Mouse (Mus musculus): ENCODE results near the gene Sphk1. TPM values are rescaled to one million over a fixed set of nuclear protein-coding genes. Genes with fewer than 3 reads are reported as not detected.
A peak's percentile ranks its signal among the peaks of the same experiment; 100 is the strongest.

Sphk1 gene
- total RNA-seq, 2 experiments from 2014 or later: 4.8 to 6.7 TPM

DNA sequence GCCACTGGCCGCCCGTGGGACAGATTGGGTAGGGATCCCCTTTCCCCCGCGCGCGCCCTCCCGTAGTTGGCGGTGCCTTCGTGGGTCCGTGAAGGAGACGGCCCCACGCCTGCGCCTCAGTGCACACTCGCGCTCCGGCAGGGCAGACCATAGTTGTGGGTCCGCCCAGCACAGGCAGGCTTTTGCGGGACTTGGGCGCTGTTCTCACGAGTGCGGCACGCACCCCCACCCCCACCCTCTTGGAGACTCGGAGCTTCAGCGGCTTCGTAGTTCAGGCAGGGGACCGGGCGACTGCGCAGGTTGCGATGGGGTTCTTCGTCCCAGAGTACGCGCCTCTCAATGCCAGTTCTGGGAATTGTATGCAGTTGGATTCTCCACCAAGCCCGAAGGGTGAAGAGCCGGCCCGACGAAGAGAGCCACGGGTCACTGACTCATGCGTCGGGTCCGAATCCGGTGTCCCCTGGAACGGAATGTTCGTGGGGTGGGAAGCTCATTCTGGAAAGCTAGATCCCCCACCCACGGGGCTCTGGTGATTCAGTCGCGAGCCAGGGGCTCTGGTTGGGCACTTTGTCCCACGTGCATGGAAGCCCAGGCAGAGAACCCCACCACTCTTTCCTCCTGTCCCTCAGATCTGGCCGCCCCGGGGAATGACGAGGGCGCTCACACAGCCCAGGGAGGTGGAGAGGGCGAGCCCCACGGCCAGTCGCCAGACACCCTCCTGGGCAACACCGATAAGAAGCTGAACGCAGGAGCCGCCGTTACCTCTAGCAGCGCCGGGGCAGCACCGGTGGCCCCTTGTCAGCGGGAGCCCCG lies 2.8 kb downstream of the Sphk1 start:
- DNase-seq: no peak
- intact Hi-C loops (cut with DNase I): loop anchor here (5.0 kb wide), 1 partner anchor 36 kb away; no protein-coding TSS in a partner anchor

DNA sequence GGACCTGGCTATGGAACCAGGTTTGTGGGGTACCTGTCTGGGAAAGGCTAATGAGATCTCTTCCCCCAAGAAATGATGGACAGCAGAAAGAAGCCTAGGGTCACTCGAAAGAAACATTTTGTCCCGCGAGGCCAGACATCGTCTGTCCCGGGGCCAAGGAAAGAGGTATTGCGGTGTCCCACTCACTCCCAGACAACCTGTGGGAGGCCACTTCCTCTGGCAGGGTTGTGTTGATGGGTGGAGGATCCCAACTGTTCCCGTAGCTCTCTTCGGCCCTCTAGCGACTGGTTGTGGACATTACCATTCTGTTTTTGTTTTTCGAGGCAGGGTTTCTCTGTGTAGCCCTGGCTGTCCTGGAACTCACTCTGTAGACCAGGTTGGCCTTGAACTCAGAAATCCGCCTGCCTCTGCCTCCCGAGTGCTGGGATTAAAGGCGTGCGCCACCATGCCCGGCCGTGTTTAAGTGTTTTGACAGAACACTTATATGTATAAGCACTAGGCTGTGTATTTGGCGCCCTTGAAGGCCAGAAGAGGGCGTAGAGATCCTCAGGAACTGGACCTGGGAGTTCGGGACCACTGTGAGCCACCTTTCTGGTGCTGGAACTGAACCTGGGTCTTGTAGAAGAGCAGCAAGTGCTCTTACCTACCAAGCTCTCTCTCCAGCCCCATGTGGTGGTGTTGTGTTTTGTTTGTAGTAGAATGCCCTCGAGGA lies 3.6 kb downstream of the Sphk1 start:
- intact Hi-C loops (cut with DNase I): loop anchor here (5.0 kb wide), 1 partner anchor 37 kb away; no protein-coding TSS in a partner anchor

GRCm38 (mm10) chr11:116536685-116537084 lies 6.0 kb downstream of the Sphk1 start:
- DNase-seq: no peak
- intact Hi-C loops (cut with DNase I): no loop called here

More for the DNA sequence above, 3.6 kb downstream of the Sphk1 start:
- DNase-seq: peak; percentile 72

DNA sequence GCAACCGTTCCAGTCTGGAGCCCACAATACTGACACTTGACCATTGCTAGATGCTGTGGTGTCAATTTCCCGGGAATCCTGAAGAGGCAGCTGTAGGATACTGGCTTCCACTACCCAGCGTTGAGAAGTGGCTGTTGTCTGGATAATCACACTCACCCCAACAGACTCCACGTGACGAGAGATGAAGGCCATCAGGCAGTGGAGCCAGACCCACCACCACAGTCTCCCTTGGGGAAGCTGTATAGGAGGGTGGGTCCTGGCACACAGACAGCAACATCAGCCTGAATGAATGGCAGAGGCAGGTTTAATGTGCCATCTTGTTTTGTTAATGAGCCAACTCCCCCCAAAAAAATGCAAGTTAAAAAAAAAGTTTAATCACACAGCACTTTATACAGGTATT lies 6.7 kb downstream of the Sphk1 start:
- intact Hi-C loops (cut with DNase I): no loop called here
- DNase-seq: no peak

- intact Hi-C loops (cut with DNase I): no loop called here
- DNase-seq: no peak
Observed at GRCm38 (mm10) chr11:116538142-116538735, 7.5 kb downstream of the Sphk1 start.

DNA sequence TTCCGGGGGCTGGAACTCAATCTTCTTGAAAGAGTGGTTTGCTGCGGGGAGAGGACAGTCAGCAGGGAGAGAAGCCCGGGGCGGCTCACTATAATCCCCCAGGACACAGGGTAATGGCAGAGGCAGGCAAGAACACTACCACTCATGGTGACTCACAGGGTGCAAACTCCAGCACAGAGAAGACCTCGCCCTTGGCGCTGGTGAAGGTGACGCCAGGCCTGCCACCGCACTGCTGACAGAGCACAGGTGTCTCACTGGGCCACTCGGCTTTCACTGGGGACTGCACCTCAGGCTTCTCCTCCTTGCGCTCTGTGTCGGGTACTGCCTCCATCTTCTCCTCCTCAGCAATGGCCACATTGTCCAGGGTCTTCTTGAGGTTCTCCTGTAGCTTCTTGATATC lies 10.5 kb downstream of the Sphk1 start:
- intact Hi-C loops (cut with DNase I): no loop called here
- DNase-seq: no peak

- intact Hi-C loops (cut with DNase I): no loop called here
Observed at GRCm38 (mm10) chr11:116543110-116543509, 12.4 kb downstream of the Sphk1 start.

GRCm38 (mm10) chr11:116547296-116548060 lies 16.8 kb downstream of the Sphk1 start:
- DNase-seq: peak; percentile 68
- intact Hi-C loops (cut with DNase I): loop anchor here (5.0 kb wide), 1 partner anchor 80 kb away; the partner anchor contains the start of gene Rhbdf2

More at GRCm38 (mm10) chr11:116543110-116543509, 12.4 kb downstream of the Sphk1 start:
- peak; percentile 48 for DNase-seq

- intact Hi-C loops (cut with DNase I): loop anchor here (5.0 kb wide), 1 partner anchor 79 kb away; the partner anchor contains the start of gene Rhbdf2
- DNase-seq: no peak
Observed at GRCm38 (mm10) chr11:116548780-116549179, 18.1 kb downstream of the Sphk1 start.

DNA sequence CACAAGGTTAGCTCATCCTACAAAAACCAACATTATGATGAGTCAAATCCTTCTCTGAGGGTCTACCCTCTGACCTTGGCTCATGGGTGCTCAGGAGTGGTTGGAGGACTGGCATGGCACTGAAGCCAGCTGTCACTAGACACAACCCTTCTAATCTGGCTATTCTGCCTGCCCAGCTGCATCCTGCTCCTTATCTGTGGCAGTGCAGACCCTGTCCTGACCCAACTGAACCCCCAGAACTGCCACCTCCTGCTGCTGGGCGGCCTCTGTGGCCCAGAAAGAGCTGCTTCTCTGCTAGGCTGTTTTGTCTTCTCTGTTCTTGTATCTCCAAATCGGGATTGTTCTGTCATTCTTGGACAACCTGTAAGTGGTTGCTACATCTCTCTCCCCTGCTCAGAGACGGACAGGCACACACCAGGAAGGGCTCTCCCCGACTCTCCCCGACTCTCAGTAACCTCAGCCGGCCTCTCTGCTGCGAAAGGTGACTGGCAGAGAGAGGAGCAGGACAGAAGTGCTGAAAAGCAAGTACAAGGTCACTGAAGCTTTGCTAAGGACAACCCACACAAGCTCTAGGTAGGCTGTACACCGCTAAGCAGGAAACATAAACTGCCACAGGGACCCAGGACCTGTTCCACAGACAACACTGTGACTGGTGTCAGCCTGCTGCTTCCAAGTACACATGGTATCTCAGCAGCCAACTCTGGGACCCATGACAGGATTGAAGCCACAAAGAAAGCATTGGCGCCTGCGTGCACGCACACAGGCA lies 18.7 kb downstream of the Sphk1 start:
- intact Hi-C loops (cut with DNase I): loop anchor here (5.0 kb wide), 1 partner anchor 78 kb away; the partner anchor contains the start of gene Rhbdf2
- DNase-seq: no peak

- intact Hi-C loops (cut with DNase I): no loop called here
- no peak for DNase-seq
Observed at GRCm38 (mm10) chr11:116550748-116551147, 20.0 kb downstream of the Sphk1 start.

DNA sequence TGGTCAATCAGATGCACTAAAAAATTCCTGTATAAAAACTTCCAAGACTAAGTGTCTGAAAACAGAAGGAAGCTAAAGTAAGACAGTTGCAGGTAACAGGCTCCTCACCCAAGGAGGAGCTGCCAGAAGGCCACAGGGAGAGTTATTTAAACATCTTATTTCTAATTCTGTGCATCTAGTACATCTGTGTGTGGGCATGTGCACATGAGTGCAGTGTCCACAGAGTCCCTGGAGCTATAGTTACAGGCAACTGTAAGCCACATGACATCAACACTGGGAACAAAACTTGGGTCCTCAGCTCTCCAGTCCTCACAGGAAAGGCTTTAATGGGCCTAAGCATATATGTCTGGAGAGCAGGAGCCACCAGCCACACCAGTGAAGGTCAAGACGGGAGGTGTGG lies 21.5 kb downstream of the Sphk1 start:
- intact Hi-C loops (cut with DNase I): no loop called here
- no peak for DNase-seq

GRCm38 (mm10) chr11:116554171-116554878 lies 23.6 kb downstream of the Sphk1 start:
- intact Hi-C loops (cut with DNase I): no loop called here
- peak; percentile 46 for DNase-seq

- intact Hi-C loops (cut with DNase I): no loop called here
Observed at GRCm38 (mm10) chr11:116555572-116555971, 24.8 kb downstream of the Sphk1 start.

GRCm38 (mm10) chr11:116556308-116556707 lies 25.6 kb downstream of the Sphk1 start:
- intact Hi-C loops (cut with DNase I): no loop called here
- DNase-seq: no peak

More at GRCm38 (mm10) chr11:116555572-116555971, 24.8 kb downstream of the Sphk1 start:
- DNase-seq: no peak

DNA sequence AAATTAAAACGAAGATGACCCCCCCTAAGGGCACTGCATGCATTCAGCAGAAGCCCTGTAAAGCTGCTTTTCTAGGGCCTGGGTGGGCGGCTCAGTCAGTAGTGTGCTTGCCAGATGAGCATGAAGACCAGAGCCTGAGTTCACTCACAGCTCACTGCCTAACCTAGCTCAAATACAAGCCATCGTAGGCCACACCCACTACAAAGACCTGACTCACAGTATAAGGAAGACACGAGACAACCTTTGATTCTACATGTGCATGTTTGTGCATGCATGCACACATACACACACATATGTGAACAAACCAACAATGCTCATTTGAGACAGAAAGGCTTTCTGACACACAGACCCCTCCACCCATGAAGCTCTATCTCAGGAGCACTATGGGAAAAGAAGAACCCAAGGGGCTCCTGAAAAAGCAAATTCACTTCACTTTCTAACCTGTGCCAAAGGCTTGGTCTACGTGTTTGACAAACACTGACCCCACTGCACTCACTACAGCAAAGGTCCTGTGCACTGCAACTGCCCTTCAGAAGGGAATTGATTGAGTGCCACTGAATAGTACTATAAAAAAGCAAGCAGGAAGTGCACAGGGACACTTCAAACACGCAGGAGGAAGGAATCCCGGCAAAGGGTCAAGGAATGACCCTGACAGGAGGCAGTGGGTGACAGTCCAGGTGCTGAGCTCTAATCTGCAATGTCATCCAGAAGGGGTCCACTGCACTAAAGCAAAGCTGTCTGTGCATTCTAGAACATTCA lies 34.7 kb downstream of the Sphk1 start:
- intact Hi-C loops (cut with DNase I): no loop called here
- no peak for DNase-seq

- DNase-seq: no peak
- intact Hi-C loops (cut with DNase I): no loop called here
Observed at GRCm38 (mm10) chr11:116567531-116567930, 36.8 kb downstream of the Sphk1 start.

DNA sequence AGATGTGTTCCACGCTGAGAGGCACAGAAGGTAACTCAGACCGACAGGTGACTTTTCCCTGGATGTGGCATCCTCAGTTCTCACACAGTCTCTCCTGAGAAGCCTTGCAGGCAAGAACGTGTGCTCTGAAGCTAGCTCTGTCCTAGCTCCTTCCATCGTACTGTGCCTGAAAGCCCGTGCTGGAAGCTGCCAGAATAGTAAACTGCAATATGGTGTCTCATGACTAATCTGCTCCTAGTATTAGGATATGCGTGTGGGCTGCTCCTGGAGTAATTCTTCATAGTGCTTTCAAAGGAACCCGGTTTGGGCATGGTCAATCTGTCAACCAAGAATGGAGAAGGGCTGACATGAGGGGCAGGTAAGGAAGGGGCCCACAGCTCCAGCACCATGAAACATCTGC lies 40.1 kb downstream of the Sphk1 start:
- intact Hi-C loops (cut with DNase I): no loop called here
- DNase-seq: no peak

Data from left cerebral cortex, postnatal 4 days (tissue).